Mouse (Mus musculus): Measurements from ENCODE around the gene Fbxo27. TPM values are rescaled to one million over a fixed set of nuclear protein-coding genes. Genes with fewer than 3 reads are reported as not detected.

The Fbxo27 gene
- total and polyA plus RNA-seq, 3 experiments: not detected

DNA sequence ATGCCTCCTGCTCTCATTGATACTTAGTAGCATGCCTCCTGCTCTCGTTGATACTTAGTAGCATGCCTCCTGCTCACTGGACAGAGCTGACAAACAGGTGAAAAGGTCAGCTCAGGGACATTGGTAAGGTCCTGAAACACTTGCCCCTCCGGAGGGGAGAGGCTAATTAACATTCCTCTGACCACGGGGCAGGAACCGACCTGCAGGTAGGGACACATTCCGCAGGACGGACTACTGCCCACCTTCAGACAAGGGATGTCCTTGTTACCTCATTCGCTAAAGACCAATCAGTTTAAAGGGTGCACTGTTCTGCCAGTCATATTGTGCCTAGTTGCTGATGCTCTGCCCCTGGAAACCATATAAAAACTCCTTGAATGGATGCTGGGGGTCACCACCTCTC is 1.6 kb upstream of the Fbxo27 start:
- H3K4me3 ChIP-seq (ENCODE audit: control insufficient read depth in 1 of 2, insufficient read depth in 1 of 2, low read depth in 2 of 2, low read length in 2 of 2): no peak overlapping the region
- no peak overlapping the region for H3K27ac ChIP-seq (ENCODE audit: control insufficient read depth, low read depth, low read length)
- TF ChIP-seq RCOR1 (IDR thresholded peaks at IDR 0.05; ENCODE audit: low read depth, low read length) (no peak), TCF12 (IDR thresholded peaks at IDR 0.05; ENCODE audit: low read depth, low read length) (no peak), MXI1 (IDR thresholded peaks at IDR 0.05; ENCODE audit: low read depth, low read length) (no peak), TBP (IDR thresholded peaks at IDR 0.05; ENCODE audit: low read depth, low read length) (no peak), SMC3 (IDR thresholded peaks at IDR 0.05; ENCODE audit: low read depth, low read length) (no peak), TAL1 (IDR thresholded peaks at IDR 0.05; ENCODE audit: low read length) (no peak)
- no peak for DNase-seq (ENCODE audit: low read depth, low spot score)
- no peaks in the 10 kb centered on the region for H3K36me3 ChIP-seq (ENCODE audit: control insufficient read depth in 1 of 2, insufficient read depth in 2 of 2, low read length in 2 of 2)
- H3K9ac ChIP-seq (ENCODE audit: control insufficient read depth, low read depth, low read length, poor library complexity, severe bottlenecking): no peak overlapping the region
- H3K27me3 ChIP-seq (ENCODE audit: control insufficient read depth in 1 of 2, insufficient read depth in 2 of 2, low read length in 2 of 2): peaks cover 0 to 2% of the 10 kb centered on the region in 2 experiments
- no peaks in the 10 kb centered on the region for H3K4me1 ChIP-seq (ENCODE audit: control insufficient read depth in 1 of 2, insufficient read depth in 2 of 2, low read length in 2 of 2)
- H3K79me2 ChIP-seq (ENCODE audit: control insufficient read depth, insufficient read depth, low read length, poor library complexity): no peaks in the 10 kb centered on the region
- no peaks in the 10 kb centered on the region for H3K9me3 ChIP-seq (replicated peaks; ENCODE audit: insufficient read depth, low read length)

DNA sequence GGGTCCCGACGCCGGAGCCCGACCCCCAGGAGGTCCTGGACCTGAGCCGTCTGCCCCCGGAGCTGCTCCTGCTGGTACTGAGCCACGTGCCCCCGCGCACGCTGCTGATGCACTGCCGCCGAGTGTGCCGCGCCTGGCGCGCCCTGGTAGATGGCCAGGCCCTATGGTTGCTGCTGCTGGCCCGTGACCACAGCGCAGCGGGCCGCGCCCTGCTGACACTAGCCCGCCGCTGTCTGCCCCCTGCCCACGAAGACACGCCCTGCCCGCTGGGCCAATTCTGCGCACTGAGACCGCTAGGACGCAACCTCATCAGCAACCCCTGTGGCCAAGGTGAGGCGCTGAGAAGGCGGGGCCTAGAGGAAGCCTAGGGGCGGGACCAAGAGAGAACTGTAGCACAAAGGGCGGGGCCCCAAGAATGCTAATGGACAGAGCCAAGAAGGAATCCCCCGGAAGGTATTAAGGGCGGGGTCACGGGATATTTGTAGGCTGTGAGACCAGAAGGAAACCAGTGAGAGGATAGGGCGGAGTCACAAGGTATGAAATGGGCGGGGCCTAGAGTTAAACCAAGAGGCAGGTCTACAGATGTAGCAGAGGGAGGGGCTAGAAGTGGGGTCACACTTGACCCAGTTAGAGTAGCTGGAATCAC is 795 bp downstream of the Fbxo27 start:
- no peaks in the 10 kb centered on the region for H3K9me3 ChIP-seq (replicated peaks; ENCODE audit: insufficient read depth, low read length)
- no peak overlapping the region for H3K27ac ChIP-seq (ENCODE audit: control insufficient read depth, low read depth, low read length)
- DNase-seq (ENCODE audit: low read depth, low spot score): no peak
- TF ChIP-seq NELFE (IDR thresholded peaks at IDR 0.05; ENCODE audit: low read depth, low read length): no peak
- peaks cover 0 to 3% of the 10 kb centered on the region in 2 experiments; a peak in 2 of 4 replicates for H3K4me1 ChIP-seq (ENCODE audit: control insufficient read depth in 1 of 2, insufficient read depth in 2 of 2, low read length in 2 of 2)
- H3K4me3 ChIP-seq (ENCODE audit: control insufficient read depth in 1 of 2, insufficient read depth in 1 of 2, low read depth in 2 of 2, low read length in 2 of 2): no peak overlapping the region
- H3K79me2 ChIP-seq (ENCODE audit: control insufficient read depth, insufficient read depth, low read length, poor library complexity): no peaks in the 10 kb centered on the region
- no peak overlapping the region for H3K9ac ChIP-seq (ENCODE audit: control insufficient read depth, low read depth, low read length, poor library complexity, severe bottlenecking)
- peaks cover 0 to 2% of the 10 kb centered on the region in 2 experiments; a peak in 3 of 4 replicates for H3K27me3 ChIP-seq (ENCODE audit: control insufficient read depth in 1 of 2, insufficient read depth in 2 of 2, low read length in 2 of 2)
- no peaks in the 10 kb centered on the region for H3K36me3 ChIP-seq (ENCODE audit: control insufficient read depth in 1 of 2, insufficient read depth in 2 of 2, low read length in 2 of 2)

DNA sequence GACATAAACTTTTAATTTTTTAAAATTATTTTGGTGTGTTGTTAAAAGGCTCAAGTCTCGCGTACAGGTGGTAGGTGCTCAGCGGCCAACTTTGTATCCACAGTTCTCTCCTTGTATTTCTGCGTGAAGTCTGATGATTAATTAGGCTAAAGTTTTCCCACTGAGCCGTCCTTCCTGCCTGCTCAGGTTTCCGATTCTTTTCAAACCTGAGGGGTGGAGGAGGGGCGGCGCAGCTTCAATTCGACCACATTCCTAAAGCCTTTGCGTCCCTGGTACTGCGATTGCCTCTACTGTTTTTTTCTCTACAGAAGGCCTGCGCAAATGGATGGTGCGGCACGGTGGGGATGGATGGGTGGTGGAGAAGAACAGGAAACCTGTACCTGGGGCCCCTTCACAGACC is 1.8 kb downstream of the Fbxo27 start:
- no peaks in the 10 kb centered on the region for H3K9me3 ChIP-seq (replicated peaks; ENCODE audit: insufficient read depth, low read length)
- no peaks in the 10 kb centered on the region for H3K36me3 ChIP-seq (ENCODE audit: control insufficient read depth in 1 of 2, insufficient read depth in 2 of 2, low read length in 2 of 2)
- H3K27ac ChIP-seq (ENCODE audit: control insufficient read depth, low read depth, low read length): no peak overlapping the region
- H3K4me3 ChIP-seq (ENCODE audit: control insufficient read depth in 1 of 2, insufficient read depth in 1 of 2, low read depth in 2 of 2, low read length in 2 of 2): no peak overlapping the region
- no peak overlapping the region for H3K9ac ChIP-seq (ENCODE audit: control insufficient read depth, low read depth, low read length, poor library complexity, severe bottlenecking)
- TF ChIP-seq UBTF (IDR thresholded peaks at IDR 0.05; ENCODE audit: borderline replicate concordance, insufficient read depth, low read depth, low read length): no peak
- no peak for TF ChIP-seq USF2 (IDR thresholded peaks at IDR 0.05; ENCODE audit: borderline replicate concordance in 1 of 2, insufficient read depth in 1 of 2, low read depth in 1 of 2, low read length in 2 of 2)
- peaks cover 0 to 3% of the 10 kb centered on the region in 2 experiments; a peak in 2 of 4 replicates for H3K4me1 ChIP-seq (ENCODE audit: control insufficient read depth in 1 of 2, insufficient read depth in 2 of 2, low read length in 2 of 2)
- no peaks in the 10 kb centered on the region for H3K79me2 ChIP-seq (ENCODE audit: control insufficient read depth, insufficient read depth, low read length, poor library complexity)
- DNase-seq (ENCODE audit: low read depth, low spot score): no peak
- no peaks in the 10 kb centered on the region; a peak in 2 of 4 replicates for H3K27me3 ChIP-seq (ENCODE audit: control insufficient read depth in 1 of 2, insufficient read depth in 2 of 2, low read length in 2 of 2)

Measured in MEL (cell line).